ENCODE assay signal across 14 mouse cellular contexts in genomic region chr5:32985379-32985778, GRCm38 (mm10).
"Had no signal": no experiment of that assay in that cellular context is flagged by ENCODE, and none has a peak within 500 bp of the region (broad histone marks: within the 10 kb centered on the region; RNA-seq: fewer than 3 reads in every experiment).

No protein-coding gene starts in this region.

- ATAC-seq: liver, embryonic 12.5 days had no signal

- H3K9ac ChIP-seq: limb, embryonic 15.5 days; liver, embryonic 12.5 days; lung, embryonic 14.5 days; midbrain, embryonic 12.5 days had no signal

- H3K4me3 ChIP-seq: limb, embryonic 15.5 days; liver, embryonic 12.5 days; midbrain, embryonic 12.5 days had no signal

- DNase-seq: kidney, adult 11 months; kidney, adult 9 months; kidney, postnatal 36 days; lung, embryonic 14.5 days; lung, postnatal 10 days; lung, postnatal 4 days; right cerebral cortex, adult 18-20 months; right cerebral cortex, postnatal 25 days; thymus, adult 18-20 months; thymus, postnatal 14 days had no signal

- H3K27ac ChIP-seq: kidney, postnatal 0 days; limb, embryonic 15.5 days; liver, embryonic 12.5 days; midbrain, embryonic 12.5 days had no signal

- H3K4me1 ChIP-seq: limb, embryonic 15.5 days had no signal

- H3K4me2 ChIP-seq: limb, embryonic 15.5 days; liver, embryonic 12.5 days; lung, embryonic 14.5 days; midbrain, embryonic 12.5 days had no signal

- H3K27me3 ChIP-seq: limb, embryonic 15.5 days; liver, embryonic 12.5 days; midbrain, embryonic 12.5 days had no signal

- H3K9me3 ChIP-seq: limb, embryonic 15.5 days; liver, embryonic 12.5 days; midbrain, embryonic 12.5 days had no signal
